Mouse (Mus musculus): ENCODE measurements around the gene Nenf. TPM values are rescaled to one million over a fixed set of nuclear protein-coding genes. Genes with fewer than 3 reads are reported as not detected.

Nenf gene
- polyA plus RNA-seq, 1 experiment from 2014 or later: 72.4 TPM

- Histone ChIP-seq H3K4me2 (ENCODE audit: low read depth) (no peak overlapping the region), H3K27me3 (ENCODE audit: control insufficient read depth, insufficient read depth, low read length) (no peaks in the 10 kb centered on the region), H3K4me1 (ENCODE audit: control insufficient read depth, insufficient read depth, low read length) (no peaks in the 10 kb centered on the region), H3K4me3 (ENCODE audit: low read depth, low read length) (no peak overlapping the region), H3K9me3 (ENCODE audit: control insufficient read depth, low read length) (no peaks in the 10 kb centered on the region), H3K9ac (ENCODE audit: low read length) (no peak overlapping the region), H3K36me3 (ENCODE audit: control insufficient read depth, insufficient read depth, low read length) (no peaks in the 10 kb centered on the region), H3K27ac (ENCODE audit: low read depth, low read length) (no peak overlapping the region)
- ATAC-seq (ENCODE audit: insufficient read depth, low FRiP score, low TSS enrichment) (no peak), DNase-seq (ENCODE audit: low spot score) (no peak)
- WGBS: 88% methylated on average over 3 of the region's 3 CpGs
Measured at GRCm38 (mm10) chr1:191257351-191257771, 60.6 kb downstream of the Nenf start.

Other genes starting within 250 kb of the Nenf start
- gene Batf3, start 220.3 kb downstream of the Nenf start, polyA plus RNA-seq (2014; fragmentation: Nextera tagmentation; extraction: Ambion mirVana): 4.7 and 4.8 TPM in 2 replicates
- gene Fam71a, start 153.4 kb downstream of the Nenf start, polyA plus RNA-seq (2014; fragmentation: Nextera tagmentation; extraction: Ambion mirVana): not detected in 2 replicates
- 2.3 and 3.2 TPM in 2 replicates for gene Atf3, start 100.2 kb downstream of the Nenf start, polyA plus RNA-seq (2014; fragmentation: Nextera tagmentation; extraction: Ambion mirVana)
- gene Tmem206, start 7.7 kb upstream of the Nenf start, polyA plus RNA-seq (2014; fragmentation: Nextera tagmentation; extraction: Ambion mirVana): 32.3 and 38.5 TPM in 2 replicates
- gene Ppp2r5a, start 85.1 kb upstream of the Nenf start, polyA plus RNA-seq (2014; fragmentation: Nextera tagmentation; extraction: Ambion mirVana): 18.1 and 22.6 TPM in 2 replicates

All from neural tube, embryonic 11.5 days (tissue).